23 mouse cellular contexts compared by ENCODE assay signal in the genomic region with DNA sequence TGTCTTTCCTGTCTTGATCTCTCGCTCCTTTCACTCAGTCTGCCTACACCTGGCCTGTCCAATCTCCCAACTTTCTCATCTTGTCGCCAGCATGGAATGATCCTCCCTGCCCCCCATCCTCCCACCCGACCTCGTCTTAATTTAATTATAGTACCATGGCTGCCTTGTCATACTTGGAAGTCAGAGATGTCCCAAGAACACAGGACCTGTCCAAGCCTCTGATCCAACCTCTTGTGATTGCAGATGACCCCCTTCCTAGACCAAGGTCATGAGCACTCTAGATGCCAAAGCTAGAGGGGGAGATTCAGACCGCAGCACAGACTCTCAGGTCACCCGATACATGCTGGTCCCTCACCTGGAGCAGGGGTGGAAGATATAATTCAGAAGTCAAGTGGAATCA.
DNase-seq lines count a peak whose midpoint lies in the region; ATAC-seq and TF ChIP-seq lines count a peak whose summit lies in the region.
"Had no signal": no experiment of that assay in that cellular context is flagged by ENCODE, and none has a peak within 500 bp of the region (broad histone marks: within the 10 kb centered on the region; RNA-seq: fewer than 3 reads in every experiment).

No protein-coding gene starts in this region.

- H3K36me3 ChIP-seq in forebrain, embryonic 10.5 days (replicated peaks) = no peaks in the 10 kb centered on the region
- no peaks in the 10 kb centered on the region for H3K36me3 ChIP-seq in forebrain, embryonic 15.5 days
- no peaks in the 10 kb centered on the region for H3K36me3 ChIP-seq in hindbrain, embryonic 10.5 days
- no peaks in the 10 kb centered on the region for H3K36me3 ChIP-seq in hindbrain, embryonic 16.5 days (ENCODE audit: control insufficient read depth, insufficient read depth, low read length)
- H3K36me3 ChIP-seq in macrophage (ENCODE audit: inconsistent target) = no peaks in the 10 kb centered on the region
- H3K36me3 ChIP-seq: heart, embryonic 13.5 days; hindbrain, embryonic 13.5 days had no signal

- peak overlapping the region; percentile 79; the same call in 1 of the 2 replicates for H3K27ac ChIP-seq in forebrain, embryonic 10.5 days
- H3K27ac ChIP-seq in forebrain, embryonic 15.5 days (replicated peaks) = no peak overlapping the region
- H3K27ac ChIP-seq in hindbrain, embryonic 10.5 days = peak overlapping the region; percentile 67
- no peak overlapping the region for H3K27ac ChIP-seq in hindbrain, embryonic 16.5 days (ENCODE audit: low read depth, low read length)
- H3K27ac ChIP-seq in bone marrow macrophage, adult 2 months (ENCODE audit: insufficient read depth, low read depth, low read length) = peak overlapping the region; percentile 25
- H3K27ac ChIP-seq in macrophage = peak overlapping the region; percentile 43
- H3K27ac ChIP-seq: heart, embryonic 13.5 days; hindbrain, postnatal 0 days had no signal

- peaks cover 61% of the 10 kb centered on the region for H3K4me1 ChIP-seq in forebrain, embryonic 10.5 days
- H3K4me1 ChIP-seq in forebrain, embryonic 15.5 days = no peaks in the 10 kb centered on the region
- H3K4me1 ChIP-seq in hindbrain, embryonic 10.5 days (replicated peaks) = peaks cover 76% of the 10 kb centered on the region
- H3K4me1 ChIP-seq in hindbrain, embryonic 16.5 days (ENCODE audit: control insufficient read depth, insufficient read depth, low read depth, low read length) = peaks cover 5% of the 10 kb centered on the region
- peaks cover 39% of the 10 kb centered on the region for H3K4me1 ChIP-seq in bone marrow macrophage, adult 2 months (ENCODE audit: control insufficient read depth, insufficient read depth, low read length)

- TF ChIP-seq CTCF in bone marrow macrophage, adult 2 months (IDR thresholded peaks at IDR 0.05; ENCODE audit: low read depth, low read length) = no peak

- H3K9ac ChIP-seq in forebrain, embryonic 15.5 days (replicated peaks) = no peak overlapping the region
- H3K9ac ChIP-seq in hindbrain, embryonic 16.5 days (ENCODE audit: low read depth, low read length) = no peak overlapping the region
- H3K9ac ChIP-seq: heart, embryonic 13.5 days; hindbrain, embryonic 13.5 days had no signal

- no peak overlapping the region for H3K4me2 ChIP-seq in forebrain, embryonic 15.5 days (replicated peaks)
- H3K4me2 ChIP-seq in hindbrain, embryonic 16.5 days (ENCODE audit: low read length) = no peak overlapping the region
- H3K4me2 ChIP-seq: heart, embryonic 13.5 days; hindbrain, embryonic 13.5 days had no signal

- no peaks in the 10 kb centered on the region for H3K9me3 ChIP-seq in forebrain, embryonic 10.5 days
- no peaks in the 10 kb centered on the region for H3K9me3 ChIP-seq in forebrain, embryonic 15.5 days
- H3K9me3 ChIP-seq in hindbrain, embryonic 10.5 days = no peaks in the 10 kb centered on the region
- no peaks in the 10 kb centered on the region for H3K9me3 ChIP-seq in hindbrain, embryonic 16.5 days (ENCODE audit: control insufficient read depth, low read length)
- H3K9me3 ChIP-seq: heart, embryonic 13.5 days; hindbrain, embryonic 13.5 days had no signal

- TF ChIP-seq POLR2A in bone marrow macrophage, adult 2 months (IDR thresholded peaks at IDR 0.05; ENCODE audit: borderline replicate concordance, low read depth, low read length) = no peak

- H3K79me2 ChIP-seq in macrophage (ENCODE audit: inconsistent target) = no peaks in the 10 kb centered on the region

- ATAC-seq in forebrain, embryonic 15.5 days (replicated peaks) = no peak
- no peak for ATAC-seq in hindbrain, embryonic 16.5 days
- ATAC-seq: activated CD4-positive, CD25-positive, alpha-beta regulatory T cell, adult 4 months; forebrain, embryonic 14.5 days; inflammation-experienced regulatory T-cells, adult 6 months; intestine, embryonic 16.5 days had no signal

- no peak for DNase-seq in forebrain, embryonic 10.5 days (ENCODE audit: extremely low spot score, low spot score)
- no peak for DNase-seq in hindbrain, embryonic 10.5 days (ENCODE audit: low spot score)
- no peak for DNase-seq in kidney, postnatal 14 days
- DNase-seq: adrenal gland, adult 8-10 months; adrenal gland, postnatal 25 days; cerebellum, adult 8-10 months; cerebellum, postnatal 10 days; cerebellum, postnatal 36 days; embryo, embryonic 11 days; gastrocnemius, postnatal 10 days; gastrocnemius, postnatal 36 days; heart, postnatal 14 days had no signal

- H3K27me3 ChIP-seq in forebrain, embryonic 10.5 days (ENCODE audit: poor library complexity, severe bottlenecking) = peaks cover 4% of the 10 kb centered on the region; the same call in 1 of the 2 replicates
- H3K27me3 ChIP-seq in forebrain, embryonic 15.5 days = no peaks in the 10 kb centered on the region
- no peaks in the 10 kb centered on the region; the same call in 1 of the 2 replicates for H3K27me3 ChIP-seq in hindbrain, embryonic 10.5 days (ENCODE audit: insufficient read depth, poor library complexity, severe bottlenecking)
- no peaks in the 10 kb centered on the region for H3K27me3 ChIP-seq in hindbrain, embryonic 16.5 days (replicated peaks; ENCODE audit: control insufficient read depth, insufficient read depth, low read length)
- H3K27me3 ChIP-seq: heart, embryonic 13.5 days had no signal

- WGBS in forebrain, embryonic 10.5 days = 89% methylated on average over 6 of the region's 6 CpGs
- WGBS in forebrain, embryonic 15.5 days = 94% methylated on average over 6 of the region's 6 CpGs
- 87% methylated on average over 6 of the region's 6 CpGs for WGBS in hindbrain, embryonic 10.5 days
- WGBS in hindbrain, embryonic 16.5 days = 91% methylated on average over 6 of the region's 6 CpGs
- 96% methylated on average over 6 of the region's 6 CpGs for WGBS in macrophage (ENCODE audit: missing documents)

- H3K4me3 ChIP-seq in forebrain, embryonic 10.5 days = no peak overlapping the region
- H3K4me3 ChIP-seq in forebrain, embryonic 15.5 days = no peak overlapping the region
- H3K4me3 ChIP-seq in hindbrain, embryonic 10.5 days = no peak overlapping the region
- no peak overlapping the region for H3K4me3 ChIP-seq in hindbrain, embryonic 16.5 days (ENCODE audit: low read length)
- H3K4me3 ChIP-seq in bone marrow macrophage, adult 2 months (ENCODE audit: insufficient read depth, low read length) = no peak overlapping the region
- no peak overlapping the region for H3K4me3 ChIP-seq in macrophage (ENCODE audit: inconsistent target)
- H3K4me3 ChIP-seq: heart, embryonic 13.5 days; hindbrain, embryonic 13.5 days had no signal

Comparison
In these comparisons a context has a peak if more than half of its experiments do, and no peak if none do; other contexts are left out.
1. H3K27ac ChIP-seq: peak in forebrain, embryonic 10.5 days (single experiment), hindbrain, embryonic 10.5 days (single experiment), bone marrow macrophage, adult 2 months (single experiment) and macrophage (single experiment); none in forebrain, embryonic 15.5 days (single experiment) and hindbrain, embryonic 16.5 days (single experiment).